Mouse (Mus musculus) midbrain, postnatal 0 days (tissue): ENCODE data around the gene Hsp90aa1. TPM values are rescaled to one million over a fixed set of nuclear protein-coding genes. Genes with fewer than 3 reads are reported as not detected.
A peak's percentile ranks its signal among the peaks of the same experiment; 100 is the strongest.
"Not testable (repeated sequence)": the region's sequence is repeated elsewhere in the genome, so short reads cannot be mapped to it uniquely, and the experiment has no call there.

Source experiments
- ATAC-seq: fragments of 200-750 bp; cut with Nextera tagmentation; 2 replicates; pipeline ENCODE4 v1.8.0; 2017; ENCODE audit warnings: moderate number of reproducible peaks, mild to moderate bottlenecking, moderate TSS enrichment, moderate library complexity; ENCODE audit not compliant: low FRiP score
- DNase-seq: peaks from one replicate; pipeline ENCODE4 v3.0.0-alpha.2; 2015; ENCODE audit warnings: low spot score
- H3K27ac ChIP-seq: fragments of 300-500 bp; sonication (generic); 2 replicates; pipeline ENCODE4 v1.5.1; 2014; ENCODE audit warnings: low read depth, mild to moderate bottlenecking, low read length, mixed read lengths
- H3K27me3 ChIP-seq: fragments of 300-500 bp; sonication (generic); 2 replicates; pipeline ENCODE4 v1.6.1; 2014; ENCODE audit warnings: low read length, control low read depth, mixed read lengths; ENCODE audit not compliant: insufficient read depth
- H3K36me3 ChIP-seq: fragments of 300-500 bp; sonication (generic); 2 replicates; pipeline ENCODE4 v1.6.1; 2014; ENCODE audit warnings: low read length, control low read depth, mixed read lengths; ENCODE audit not compliant: insufficient read depth
- H3K4me1 ChIP-seq: fragments of 300-500 bp; sonication (generic); 2 replicates; pipeline ENCODE4 v1.6.1; 2014; ENCODE audit warnings: mild to moderate bottlenecking, control low read depth, antibody characterized with exemption, low read length, mixed read lengths; ENCODE audit not compliant: insufficient read depth
- H3K4me2 ChIP-seq: fragments of 300-500 bp; sonication (generic); 2 replicates; pipeline ENCODE4 v1.6.1; 2014; ENCODE audit warnings: low read depth, mild to moderate bottlenecking, low read length, mixed read lengths; ENCODE audit not compliant: poor library complexity, severe bottlenecking
- H3K4me3 ChIP-seq: fragments of 300-500 bp; sonication (generic); 2 replicates; pipeline ENCODE4 v1.5.1; 2014; ENCODE audit warnings: low read depth, mild to moderate bottlenecking, low read length, moderate library complexity
- H3K9ac ChIP-seq: fragments of 300-500 bp; sonication (generic); replicated peaks from 2 replicates; pipeline ENCODE4 v1.6.1; 2014; ENCODE audit warnings: mild to moderate bottlenecking, low read length, moderate library complexity, mixed read lengths; ENCODE audit not compliant: poor library complexity, severe bottlenecking
- H3K9me3 ChIP-seq: fragments of 300-500 bp; sonication (generic); 2 replicates; pipeline ENCODE4 v1.6.1; 2016; ENCODE audit warnings: low read length, control low read depth
- CTCF ChIP-seq: IDR thresholded peaks from 2 replicates; pipeline ENCODE4 v1.5.1; 2016; ENCODE audit warnings: antibody characterized with exemption, mild to moderate bottlenecking
- WGBS: fragments of 180-500 bp; shearing (Covaris S2); extraction: QIAGEN DNeasy Blood & Tissue Kit; methylation state at CpG from one replicate; pipeline ENCODE4 v1.1.7; 2014; 5-methylcytosine and 5-hydroxymethylcytosine counted together
- polyA plus RNA-seq: library from polyadenylated mRNA; unstranded; fragments of >200 nt; fragmentation: Nextera tagmentation; extraction: Ambion mirVana; gene quantifications from 2 replicates; pipeline ENCODE4 v1.2.1, GENCODE M21; 2015
- total RNA-seq: library from RNA; depleted of rRNA; stranded (reverse); fragments of >200 nt; gene quantifications from 2 replicates; pipeline ENCODE4 v1.2.3, GENCODE M21; 2014

Hsp90aa1 gene
- total and polyA plus RNA-seq, 2 experiments from 2014 or later, result 567 to 1,620 TPM

- DNase-seq (peak; percentile 97), ATAC-seq (peak; percentile 95)
- no peak for TF ChIP-seq CTCF
- no peaks in the 10 kb centered on the region for H3K9me3 ChIP-seq
- H3K27ac ChIP-seq, result peak overlapping the region; percentile 99
- H3K4me2 ChIP-seq, result peak overlapping the region; percentile 78
- WGBS, result under 1% methylated on average over 80 of the region's 89 CpGs
- peak overlapping the region; percentile 99 for H3K4me3 ChIP-seq
- no peaks in the 10 kb centered on the region for H3K27me3 ChIP-seq
- peaks cover 9% of the 10 kb centered on the region; the same call in 1 of the 2 replicates for H3K36me3 ChIP-seq
- no peaks in the 10 kb centered on the region; the same call in 1 of the 2 replicates for H3K4me1 ChIP-seq
- peak overlapping the region; percentile 100 for H3K9ac ChIP-seq
Measured at GRCm38 (mm10) chr12:110696173-110696974, 6.2 kb downstream of the Hsp90aa1 start.

- Histone ChIP-seq H3K4me1 (no peaks in the 10 kb centered on the region; the same call in 1 of the 2 replicates), H3K27ac (peak overlapping the region; percentile 99), H3K4me3 (peak overlapping the region; percentile 99), H3K36me3 (peaks cover 10% of the 10 kb centered on the region; the same call in 1 of the 2 replicates), H3K9me3 (no peaks in the 10 kb centered on the region), H3K27me3 (no peaks in the 10 kb centered on the region), H3K9ac (peak overlapping the region; percentile 100), H3K4me2 (peak overlapping the region; percentile 48)
- no peak for TF ChIP-seq CTCF
- ATAC-seq (peak; percentile 79), DNase-seq (peak; percentile 75)
- under 1% methylated on average over 55 of the region's 55 CpGs for WGBS
Measured at GRCm38 (mm10) chr12:110695676-110696171, 6.8 kb downstream of the Hsp90aa1 start.

- H3K27ac ChIP-seq, DNase-seq, H3K9me3 ChIP-seq, H3K27me3 ChIP-seq, ATAC-seq, H3K4me2 ChIP-seq, H3K4me3 ChIP-seq, H3K9ac ChIP-seq, H3K4me1 ChIP-seq: not testable (repeated sequence)
- WGBS, result 72% methylated on average over 5 of the region's 5 CpGs
- H3K36me3 ChIP-seq, result peaks cover 25% of the 10 kb centered on the region
Measured at GRCm38 (mm10) chr12:110693378-110693777, 9.2 kb downstream of the Hsp90aa1 start.

GRCm38 (mm10) chr12:110689919-110690643 lies 12.4 kb downstream of the Hsp90aa1 start:
- 92% methylated on average over 6 of the region's 6 CpGs for WGBS
- TF ChIP-seq CTCF, result no peak
- H3K4me2 ChIP-seq, result no peak overlapping the region
- H3K27ac ChIP-seq, result no peak overlapping the region
- no peaks in the 10 kb centered on the region for H3K9me3 ChIP-seq
- no peaks in the 10 kb centered on the region for H3K27me3 ChIP-seq
- no peak for DNase-seq
- H3K4me1 ChIP-seq, result no peaks in the 10 kb centered on the region
- no peak overlapping the region for H3K4me3 ChIP-seq
- H3K36me3 ChIP-seq, result peaks cover 35% of the 10 kb centered on the region
- ATAC-seq, result no peak
- no peak overlapping the region for H3K9ac ChIP-seq

- not testable (repeated sequence) for H3K9me3 ChIP-seq, ATAC-seq, H3K27ac ChIP-seq, H3K27me3 ChIP-seq, H3K4me1 ChIP-seq, H3K4me2 ChIP-seq, DNase-seq, H3K9ac ChIP-seq, H3K4me3 ChIP-seq
- WGBS, result 96% methylated on average over 3 of the region's 3 CpGs
- H3K36me3 ChIP-seq, result peaks cover 30% of the 10 kb centered on the region
Measured at GRCm38 (mm10) chr12:110688921-110689320, 13.6 kb downstream of the Hsp90aa1 start.
